Mouse (Mus musculus) olfactory bulb, adult 2 months (tissue): ENCODE measurements around the gene Ndufb10.

Experiments used
- CTCF ChIP-seq: fragments of 200-500 bp; IDR thresholded peaks from 2 replicates; pipeline ENCODE4 v1.5.1; 2012; ENCODE audit warnings: low read depth, mild to moderate bottlenecking, low read length, moderate library complexity; ENCODE audit not compliant: insufficient read depth
- POLR2A ChIP-seq: fragments of 200-500 bp; IDR thresholded peaks from 2 replicates; pipeline ENCODE4 v1.6.1; 2012; ENCODE audit warnings: mild to moderate bottlenecking, low read depth, low read length, moderate library complexity; ENCODE audit not compliant: insufficient read depth

DNA sequence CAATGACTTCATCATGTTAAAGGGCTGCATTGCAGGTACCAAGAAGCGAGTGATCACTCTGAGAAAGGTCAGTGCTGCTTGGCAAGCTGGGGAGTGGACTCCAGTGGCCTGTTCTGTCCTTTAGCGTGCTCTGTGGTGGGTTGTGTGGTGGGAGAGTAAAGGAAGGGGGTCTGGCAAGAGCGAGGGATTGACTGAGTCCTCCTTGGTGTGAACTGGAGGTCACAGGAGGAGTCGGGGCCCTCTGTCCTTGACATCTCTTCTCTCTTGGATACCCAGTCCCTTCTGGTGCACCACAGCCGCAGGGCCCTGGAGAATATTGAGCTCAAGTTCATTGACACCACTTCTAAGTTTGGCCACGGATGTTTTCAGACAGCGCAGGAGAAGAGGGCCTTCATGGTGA is 11.2 kb upstream of the Ndufb10 start:
- TF ChIP-seq CTCF (no peak), POLR2A (no peak)
